Mouse (Mus musculus) hindlimb bud, embryonic 11.5 days (tissue): ENCODE data around the gene Pcdh9.

Experiments used
- DNase-seq: peaks from one replicate; pipeline ENCODE4 v3.0.0-alpha.2; 2012; ENCODE audit warnings: low read depth, low spot score; ENCODE audit errors: extremely low spot score

The Pcdh9 gene

DNA sequence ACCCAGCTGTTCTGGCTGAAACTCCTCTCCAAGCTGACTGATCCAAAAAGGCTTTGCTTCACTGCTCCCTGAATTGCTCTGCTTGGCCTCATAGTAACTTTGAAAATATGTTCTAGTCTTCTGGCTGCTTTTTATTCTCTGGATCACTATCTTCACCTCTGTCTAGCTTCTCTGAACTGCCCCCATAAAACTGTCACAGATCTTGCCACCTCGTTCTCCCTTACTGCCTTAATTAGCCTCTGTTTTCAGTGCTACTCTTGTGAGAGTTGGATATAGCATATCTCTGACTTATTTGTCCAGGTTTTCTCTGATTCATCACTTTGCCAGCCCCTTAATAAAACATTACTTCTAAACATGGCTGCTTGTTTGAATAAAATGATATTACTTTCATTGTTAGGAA is 481.2 kb downstream of the Pcdh9 start:
- DNase-seq, result no peak

DNA sequence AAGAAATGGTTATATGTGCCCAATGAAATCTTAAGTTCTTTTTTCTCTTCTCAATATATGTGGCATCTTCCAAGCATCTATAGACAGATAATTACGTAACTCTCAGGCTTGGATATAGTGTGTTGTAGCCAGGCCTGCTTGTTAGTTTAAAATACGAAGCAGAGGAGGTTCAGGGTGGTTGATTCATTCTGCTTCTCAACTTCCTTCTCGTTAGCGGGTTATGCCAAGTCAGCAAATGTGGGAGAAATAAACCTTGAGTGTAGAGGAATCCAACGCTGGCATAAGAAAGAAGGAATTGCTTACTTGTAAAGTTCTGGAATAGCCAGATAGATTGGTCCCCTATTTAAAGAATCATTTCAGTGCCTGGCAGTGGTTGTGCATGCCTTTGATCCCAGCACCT is 482.7 kb downstream of the Pcdh9 start:
- DNase-seq, result no peak

DNA sequence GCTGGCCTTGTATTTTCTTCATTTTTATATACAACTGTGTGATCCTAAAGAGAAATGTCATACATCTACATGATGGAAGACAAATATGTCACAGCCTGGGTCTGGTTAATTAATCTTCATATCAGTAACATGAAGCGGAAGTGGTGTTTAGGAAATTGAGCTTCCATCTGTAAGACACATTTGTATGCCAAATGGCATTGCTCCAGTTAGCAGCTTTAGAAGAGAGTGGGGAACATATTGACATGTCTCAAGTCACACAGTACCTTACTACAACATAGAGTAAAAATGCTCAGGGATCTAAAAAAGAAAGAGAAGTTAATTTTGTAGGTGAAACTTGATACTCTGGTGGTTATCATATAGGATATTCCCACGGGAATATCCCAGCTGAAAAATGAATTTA is 505.4 kb downstream of the Pcdh9 start:
- DNase-seq, result no peak

DNA sequence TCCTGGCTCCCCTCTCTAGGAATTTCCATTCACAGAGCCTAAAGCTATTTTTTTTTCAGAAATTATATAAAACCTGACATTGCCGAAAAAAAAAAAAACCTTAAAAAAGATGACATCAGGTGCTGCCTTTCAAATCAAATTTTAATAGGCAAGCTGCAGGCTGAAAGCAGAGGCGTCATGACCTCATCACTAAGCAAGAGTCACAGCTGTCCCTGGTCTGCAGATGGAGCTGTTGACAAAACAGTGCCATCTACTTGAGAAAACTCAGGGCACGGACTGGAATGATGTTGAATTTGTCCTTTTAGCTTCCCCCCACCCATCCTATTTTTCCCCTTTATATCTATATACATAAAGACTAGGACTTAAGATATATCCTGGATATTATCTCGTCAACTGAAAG is 509.3 kb downstream of the Pcdh9 start:
- no peak for DNase-seq

DNA sequence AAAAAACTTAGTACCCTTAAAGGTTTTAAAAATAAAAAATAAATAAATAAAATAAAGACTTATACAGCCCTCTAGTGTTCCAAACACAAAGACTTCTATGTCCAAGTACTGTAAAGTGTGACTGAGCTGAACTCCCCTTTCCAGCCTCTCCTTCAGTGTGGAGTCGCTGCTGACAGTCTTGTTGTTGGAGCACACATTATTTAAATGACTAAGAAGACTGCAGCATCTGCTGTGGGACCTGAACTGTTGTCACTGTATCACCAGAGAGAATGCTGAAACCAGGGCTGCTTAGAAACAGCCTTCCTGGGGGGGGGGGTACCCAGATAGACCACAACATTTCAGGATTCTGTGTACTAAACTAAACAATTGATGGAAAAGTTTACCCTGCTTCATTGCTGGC is 509.7 kb downstream of the Pcdh9 start:
- no peak for DNase-seq

DNA sequence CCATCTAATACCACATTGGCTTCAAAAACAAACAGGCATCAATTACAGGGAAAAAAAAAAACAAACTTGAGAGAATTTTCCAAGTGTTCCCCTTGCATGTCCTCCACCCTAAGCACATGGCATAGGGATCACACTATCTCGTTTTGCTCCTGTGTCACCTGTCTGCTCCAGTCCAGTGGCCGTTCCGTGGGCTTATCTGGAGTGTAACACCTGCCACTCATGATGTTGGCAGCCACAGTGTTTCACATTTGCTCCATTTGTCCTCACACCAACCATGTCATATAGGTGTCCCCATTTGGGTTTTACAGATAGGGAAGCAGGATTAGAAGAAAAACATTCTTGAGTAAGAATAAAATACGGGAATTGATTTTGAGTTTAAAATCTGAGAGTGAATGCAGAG is 514.3 kb downstream of the Pcdh9 start:
- no peak for DNase-seq

DNA sequence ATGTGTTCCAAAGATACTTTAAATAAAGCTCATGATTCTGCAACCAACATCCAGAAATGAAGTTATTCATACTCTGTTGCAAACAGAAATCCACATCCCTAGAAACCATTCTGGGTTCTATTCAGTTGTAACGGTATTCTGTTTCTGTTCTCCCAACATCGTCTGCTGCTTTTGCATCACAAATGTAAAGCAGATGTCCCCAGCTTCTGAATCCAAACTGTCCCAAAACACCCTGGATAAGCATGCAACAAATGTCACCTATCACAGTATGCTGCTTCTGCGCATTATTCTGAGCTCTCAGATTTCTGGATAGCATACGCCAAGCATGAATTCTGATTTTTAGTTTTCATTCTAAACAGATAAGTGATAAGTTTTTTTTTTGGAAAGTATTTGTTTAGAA is 516.3 kb downstream of the Pcdh9 start:
- DNase-seq, result no peak

DNA sequence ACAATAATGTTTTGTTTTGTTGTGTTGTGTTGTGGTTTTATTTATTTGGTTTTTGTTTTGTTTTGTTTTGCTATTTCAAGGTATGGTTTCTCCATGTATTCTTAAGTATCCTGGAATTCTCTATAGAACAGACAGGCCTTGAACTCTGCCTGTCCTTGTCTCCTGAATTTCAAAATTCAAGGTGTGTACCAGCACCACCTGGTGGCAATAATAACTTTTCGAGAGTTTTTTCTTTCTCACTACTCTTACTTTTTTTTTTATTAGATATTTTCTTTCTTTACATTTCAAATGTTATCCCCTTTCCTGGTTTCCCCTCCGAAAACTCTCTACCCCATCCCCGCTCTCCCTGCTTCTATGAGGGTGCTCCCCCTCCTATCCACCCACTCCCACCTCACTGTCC is 536.3 kb downstream of the Pcdh9 start:
- DNase-seq, result no peak

DNA sequence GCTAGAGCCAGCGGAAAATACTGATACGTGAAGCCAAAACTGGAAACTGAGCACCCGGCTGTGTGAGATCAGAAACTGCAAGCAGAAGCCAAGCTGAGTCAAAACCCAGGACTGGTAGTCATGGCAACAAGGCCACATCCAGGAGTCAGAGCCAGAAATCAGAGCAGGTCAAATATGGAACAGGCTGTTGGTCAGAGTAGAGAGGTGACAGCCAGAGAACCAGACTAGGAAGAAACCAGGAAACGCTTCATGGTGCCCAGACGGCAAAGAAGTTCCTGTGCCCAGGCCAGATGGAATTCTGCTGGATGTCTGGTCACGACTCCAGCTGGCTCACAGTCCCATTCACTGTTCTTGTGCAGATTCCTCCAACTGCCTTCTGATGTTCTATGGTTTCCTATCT is 539.6 kb downstream of the Pcdh9 start:
- DNase-seq, result no peak

DNA sequence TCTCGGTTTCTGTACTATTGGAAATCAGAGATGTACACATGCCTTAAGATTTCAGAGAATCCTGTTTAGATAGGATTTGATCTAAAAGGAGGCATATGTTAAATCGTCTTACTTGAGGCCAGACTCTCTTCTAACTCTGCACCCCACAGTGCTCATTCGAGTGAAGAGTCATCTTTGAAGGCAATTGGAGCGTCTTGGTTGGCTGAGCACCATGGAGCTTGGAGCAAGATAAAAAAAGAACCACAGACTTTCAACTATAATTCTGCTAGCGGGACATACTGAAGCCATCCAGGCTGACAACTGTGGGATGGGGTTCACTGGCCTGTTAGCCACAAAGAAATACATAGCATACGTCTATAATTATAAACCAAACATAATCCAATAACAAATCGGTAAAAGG is 541.3 kb downstream of the Pcdh9 start:
- DNase-seq, result no peak

GRCm38 (mm10) chr14:93347031-93347430 is 543.4 kb downstream of the Pcdh9 start:
- no peak for DNase-seq

- no peak for DNase-seq
These were observed 547.7 kb downstream of the Pcdh9 start for GRCm38 (mm10) chr14:93342781-93343180.

GRCm38 (mm10) chr14:93341390-93341789 is 549.1 kb downstream of the Pcdh9 start:
- no peak for DNase-seq

DNA sequence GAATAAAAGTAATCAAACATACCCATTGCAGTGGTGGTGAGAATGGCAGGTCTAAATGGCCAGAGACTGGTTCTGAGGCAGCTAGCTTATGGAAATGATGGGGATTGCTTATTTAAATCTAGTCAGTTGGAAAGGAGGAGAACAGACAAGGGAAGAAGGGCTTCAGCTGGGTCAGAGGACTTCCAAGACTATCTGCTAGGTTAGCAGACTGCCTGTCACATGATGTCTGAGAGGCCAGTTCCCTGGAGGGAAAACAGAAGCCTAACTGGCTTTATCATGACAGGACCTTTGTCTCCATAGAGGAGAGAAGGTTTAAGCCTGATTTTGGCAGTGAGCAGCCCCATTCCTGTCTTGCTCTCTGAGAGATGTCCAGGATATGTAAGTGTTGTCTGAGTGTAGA is 561.2 kb downstream of the Pcdh9 start:
- DNase-seq, result no peak

GRCm38 (mm10) chr14:93317393-93317792 is 573.1 kb downstream of the Pcdh9 start:
- peak; percentile 22 for DNase-seq

GRCm38 (mm10) chr14:93288361-93288760 is 602.1 kb downstream of the Pcdh9 start:
- DNase-seq, result no peak

DNA sequence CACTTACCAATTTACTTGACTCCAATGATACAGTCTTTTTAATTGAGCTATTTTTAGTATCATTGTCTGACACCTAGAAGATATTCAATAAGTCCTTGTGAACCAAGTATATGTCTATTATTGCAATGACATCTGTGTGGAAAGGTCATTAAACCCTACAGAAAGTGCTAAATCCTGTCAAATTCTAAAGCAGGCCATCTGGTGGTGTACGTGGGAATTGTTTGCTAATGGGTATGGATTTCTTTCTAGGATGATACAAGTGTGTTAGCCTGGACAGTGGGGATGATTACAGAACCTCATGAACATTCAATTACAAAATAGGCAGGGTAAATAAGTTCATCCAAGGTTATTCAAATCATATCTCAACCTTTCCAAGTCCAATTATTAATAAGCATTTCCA is 602.8 kb downstream of the Pcdh9 start:
- DNase-seq, result no peak

DNA sequence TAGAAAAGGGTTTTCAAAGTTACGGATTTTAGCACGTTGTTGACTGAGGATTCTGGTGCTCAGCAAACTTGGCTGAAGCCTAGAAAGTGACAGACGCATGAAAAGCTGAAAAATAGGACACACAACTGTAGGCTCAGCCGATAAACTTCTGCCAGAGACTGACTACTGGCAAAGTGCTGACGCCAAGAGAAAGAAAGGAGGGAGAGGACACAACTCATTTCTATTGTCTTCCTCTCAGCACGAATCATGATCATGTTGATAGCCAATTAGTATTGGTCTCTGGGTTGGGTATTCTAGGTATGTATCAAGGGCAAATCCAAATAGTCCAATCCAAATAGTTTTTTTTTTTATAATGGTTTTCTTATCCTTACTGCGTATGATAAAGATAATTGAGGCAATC is 605.3 kb downstream of the Pcdh9 start:
- no peak for DNase-seq

GRCm38 (mm10) chr14:93284009-93284408 is 606.5 kb downstream of the Pcdh9 start:
- DNase-seq, result no peak

DNA sequence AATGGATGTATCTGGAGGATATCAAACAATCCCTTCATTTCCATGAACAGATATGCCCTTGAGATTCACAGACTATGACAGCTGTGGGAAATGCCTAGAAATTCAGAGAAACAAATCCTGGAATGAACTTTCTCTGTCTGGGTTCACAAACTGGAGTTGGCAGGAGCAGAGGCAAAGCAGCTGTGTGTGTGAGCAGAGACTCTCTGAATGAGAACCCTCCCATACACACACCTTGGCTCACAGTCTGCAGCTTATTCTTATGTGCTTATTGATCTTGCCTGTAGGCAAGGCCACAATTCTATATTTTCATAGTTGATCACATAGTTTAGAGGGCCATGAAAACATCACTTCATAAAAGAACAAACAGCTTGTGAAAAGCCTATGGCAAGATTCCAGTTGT is 614.8 kb downstream of the Pcdh9 start:
- DNase-seq, result no peak

- DNase-seq, result no peak
These were observed 615.7 kb downstream of the Pcdh9 start for GRCm38 (mm10) chr14:93274767-93275166.

DNA sequence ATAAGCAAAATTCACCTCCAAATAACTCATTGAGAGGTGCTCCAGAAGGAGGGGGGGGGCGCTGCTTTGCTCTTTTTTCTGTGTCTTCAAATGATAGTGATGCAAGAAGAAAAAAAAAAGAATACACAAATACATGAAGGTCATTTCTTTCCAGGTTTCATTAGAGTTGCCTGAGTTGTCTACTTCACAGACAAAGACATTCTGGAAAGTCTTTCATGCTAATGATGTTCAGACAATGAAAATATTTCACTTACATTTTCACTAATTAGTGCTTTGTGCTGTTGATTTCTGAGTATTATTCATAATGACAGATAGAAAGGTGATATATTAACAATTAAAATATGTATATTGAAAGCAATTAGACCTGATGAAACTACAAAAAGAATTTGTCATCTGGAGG is 637.1 kb downstream of the Pcdh9 start:
- DNase-seq, result no peak

GRCm38 (mm10) chr14:93240263-93240662 is 650.2 kb downstream of the Pcdh9 start:
- no peak for DNase-seq

- DNase-seq, result no peak
These were observed 656.1 kb downstream of the Pcdh9 start for GRCm38 (mm10) chr14:93234333-93234732.
